Mouse (Mus musculus) heart, postnatal 25 days (tissue): ENCODE results near the gene Cbwd1. TPM values are rescaled to one million over a fixed set of nuclear protein-coding genes. Genes with fewer than 3 reads are reported as not detected.

Source experiments
- DNase-seq: peaks from one replicate; pipeline ENCODE4 v3.0.0; 2022; ENCODE audit warnings: low spot score
- intact Hi-C: fragments of 180-260 bp; cut with DNase I; formaldehyde crosslinking; loops from one replicate; pipeline ENCODE4 v1.15.1; 2025
- total RNA-seq, 2 experiments: library from RNA; stranded (reverse); gene quantifications; 2 replicates each; pipeline ENCODE4 v1.2.3; 2021

The Cbwd1 gene
- 10 to 100 TPM in 1 of 2 experiments, 1 to 10 TPM in 1; 7.8 to 10.2 TPM for total RNA-seq

DNA sequence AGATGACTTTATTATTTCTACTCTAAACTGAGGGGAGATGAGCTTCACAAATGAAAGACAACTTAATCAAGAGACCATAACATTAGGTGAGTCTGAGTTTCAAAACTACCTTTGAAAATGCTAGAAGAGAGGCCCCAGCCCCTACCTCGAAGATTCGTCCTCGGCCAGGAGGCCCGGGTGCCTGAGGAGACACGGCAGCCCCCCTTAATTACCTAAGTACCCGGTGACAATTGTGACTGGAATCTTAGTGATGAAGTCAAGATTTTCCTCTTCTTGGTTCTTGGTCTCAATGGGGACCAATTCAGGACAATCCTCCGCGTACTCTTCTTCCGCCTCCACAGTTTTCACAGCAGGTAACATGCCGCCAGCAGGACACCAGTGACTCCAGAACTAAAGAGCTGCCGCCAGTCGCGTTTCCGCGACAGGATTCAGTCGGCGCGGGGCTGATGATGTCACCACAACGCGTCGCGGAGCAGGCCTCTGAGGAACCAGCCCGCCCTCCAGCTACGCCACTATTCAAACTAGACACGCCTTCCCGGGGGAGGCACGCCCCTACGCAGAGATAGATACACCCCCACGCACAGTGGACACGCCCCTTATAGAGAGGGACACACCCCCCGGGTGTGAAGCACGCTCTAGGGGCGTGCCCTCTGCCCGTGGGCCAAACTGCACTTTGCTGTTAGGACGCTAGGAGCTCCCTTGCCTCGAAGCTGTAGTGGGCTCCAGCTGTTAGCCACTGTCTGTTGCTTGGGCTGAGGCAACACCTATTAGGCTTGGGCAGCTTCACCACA is at the start of gene Cbwd1:
Gene Cbwd1, minus strand, starts transcription at position 439 of the 791 bp plus-strand sequence.
- intact Hi-C loops, result loop anchor here (2.0 to 5.0 kb wide), 2 partner anchors 373 to 486 kb away; no protein-coding TSS in a partner anchor
- peak; percentile 97 for DNase-seq

DNA sequence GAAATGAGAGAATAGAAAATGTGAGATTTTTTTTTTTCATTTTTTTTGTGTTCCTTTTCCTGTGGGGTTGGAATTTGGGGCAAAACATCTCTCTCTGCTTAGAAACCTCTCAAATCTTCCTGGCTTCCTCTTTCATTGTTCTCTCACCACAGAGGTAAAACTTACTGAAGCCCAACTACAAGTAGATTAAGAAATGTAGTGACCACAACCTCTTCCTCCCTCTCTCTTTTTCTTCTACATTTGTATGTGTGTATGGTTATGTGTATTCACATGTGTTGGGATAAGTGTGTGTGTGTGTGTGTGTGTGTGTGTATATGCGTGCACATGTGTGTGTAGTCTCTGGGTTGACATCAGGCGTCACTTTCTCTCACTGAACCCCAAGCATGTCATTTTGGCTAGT is 47.1 kb upstream of the Cbwd1 start:
- intact Hi-C loops, result no loop called here
- DNase-seq, result no peak

DNA sequence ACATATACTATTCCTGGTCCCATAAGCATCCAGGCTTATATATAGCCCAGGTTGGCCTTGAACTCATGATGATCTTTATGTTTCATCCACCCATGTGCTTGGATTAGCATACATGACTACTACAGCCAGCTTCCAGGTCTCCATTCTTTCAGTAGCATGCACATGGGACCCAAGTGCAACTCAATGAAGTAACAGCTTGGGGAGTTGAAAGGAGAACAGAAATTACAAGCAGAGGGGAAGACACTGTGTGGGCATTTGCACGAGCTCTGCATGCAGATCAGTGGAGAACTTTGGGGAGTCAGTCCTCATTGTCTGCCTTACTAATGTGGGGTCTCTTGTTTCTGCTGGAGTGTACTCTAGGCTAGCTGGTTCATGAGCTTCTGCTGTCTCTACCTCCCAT is 45.3 kb upstream of the Cbwd1 start:
- intact Hi-C loops, result no loop called here
- no peak for DNase-seq

DNA sequence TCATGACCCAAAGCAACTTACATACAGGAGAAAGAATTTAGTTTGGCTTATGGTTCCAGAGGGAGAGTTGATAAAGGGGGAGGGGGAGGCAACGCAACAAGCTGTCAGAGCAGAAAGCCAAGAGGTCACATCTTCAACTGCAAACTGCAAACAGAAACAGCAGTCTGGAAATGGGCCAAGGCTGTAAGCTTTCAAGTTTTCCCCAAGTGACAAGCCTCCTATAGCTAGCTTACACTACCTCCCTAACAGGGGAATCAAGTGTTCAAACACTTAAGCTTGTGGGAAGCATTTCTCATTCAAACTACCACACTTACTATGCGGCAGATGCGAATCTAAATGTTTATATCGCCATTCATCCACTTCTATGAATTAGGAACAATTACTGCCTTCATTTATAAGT is 42.4 kb upstream of the Cbwd1 start:
- no peak for DNase-seq
- intact Hi-C loops, result no loop called here

DNA sequence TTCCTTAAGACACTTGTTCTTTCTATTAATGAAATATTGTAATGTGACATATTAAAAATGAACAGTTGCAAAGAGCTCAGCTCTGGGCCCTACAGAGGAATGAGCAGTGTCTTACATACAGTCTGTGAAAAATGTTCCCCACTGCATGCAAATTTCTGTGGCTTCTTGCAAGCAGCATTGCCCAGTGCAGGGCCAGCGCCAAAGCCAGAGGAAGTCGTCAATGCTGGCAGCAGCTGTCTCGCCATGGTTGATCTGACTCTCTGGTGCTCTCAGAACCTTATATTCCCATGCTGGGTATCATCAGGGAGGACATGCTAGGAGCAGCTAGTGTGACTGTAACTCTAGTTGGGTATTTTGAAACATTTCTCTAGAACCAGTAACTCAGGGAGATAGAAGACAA is 41.4 kb upstream of the Cbwd1 start:
- intact Hi-C loops, result no loop called here
- no peak for DNase-seq

DNA sequence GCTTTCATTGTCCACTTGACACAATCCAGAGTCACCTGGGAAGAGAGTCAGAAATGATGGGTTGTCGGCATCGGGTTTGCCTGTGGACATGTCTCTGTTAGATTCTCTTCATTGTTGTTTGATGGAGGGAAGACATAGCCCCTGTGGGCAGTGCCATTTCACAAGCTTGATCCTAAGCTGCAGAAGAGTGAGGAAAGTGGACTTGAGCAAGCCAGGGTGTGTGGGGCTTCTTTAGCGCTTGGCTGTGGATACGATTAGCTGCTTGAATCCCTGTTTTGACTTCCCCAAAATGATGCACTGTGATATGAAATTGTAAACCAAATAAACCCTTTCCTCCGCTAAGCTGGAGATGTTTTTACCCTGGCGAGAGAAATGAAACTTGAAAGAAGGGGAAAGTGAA is 40.6 kb upstream of the Cbwd1 start:
- intact Hi-C loops, result no loop called here
- DNase-seq, result no peak

DNA sequence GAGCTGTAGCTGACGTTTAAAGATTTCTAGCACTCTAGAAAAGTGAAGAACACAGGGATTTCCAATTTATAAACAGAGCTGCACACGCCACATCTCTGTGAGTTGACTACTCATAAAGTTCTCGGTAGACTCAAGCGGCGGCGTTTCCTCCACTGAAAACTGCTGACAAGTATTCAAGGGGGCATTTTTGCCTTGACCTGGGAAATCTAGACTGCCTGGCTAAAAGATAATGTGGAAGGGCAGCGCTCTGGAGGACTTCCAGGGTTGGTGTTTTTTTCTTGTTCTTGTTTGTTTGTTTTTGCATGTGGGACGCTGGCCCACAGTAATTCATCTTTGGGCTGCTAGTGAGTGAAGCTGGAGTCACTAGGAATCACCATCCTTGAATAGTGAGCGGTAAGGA is 38.7 kb upstream of the Cbwd1 start:
- no peak for DNase-seq
- intact Hi-C loops, result no loop called here

DNA sequence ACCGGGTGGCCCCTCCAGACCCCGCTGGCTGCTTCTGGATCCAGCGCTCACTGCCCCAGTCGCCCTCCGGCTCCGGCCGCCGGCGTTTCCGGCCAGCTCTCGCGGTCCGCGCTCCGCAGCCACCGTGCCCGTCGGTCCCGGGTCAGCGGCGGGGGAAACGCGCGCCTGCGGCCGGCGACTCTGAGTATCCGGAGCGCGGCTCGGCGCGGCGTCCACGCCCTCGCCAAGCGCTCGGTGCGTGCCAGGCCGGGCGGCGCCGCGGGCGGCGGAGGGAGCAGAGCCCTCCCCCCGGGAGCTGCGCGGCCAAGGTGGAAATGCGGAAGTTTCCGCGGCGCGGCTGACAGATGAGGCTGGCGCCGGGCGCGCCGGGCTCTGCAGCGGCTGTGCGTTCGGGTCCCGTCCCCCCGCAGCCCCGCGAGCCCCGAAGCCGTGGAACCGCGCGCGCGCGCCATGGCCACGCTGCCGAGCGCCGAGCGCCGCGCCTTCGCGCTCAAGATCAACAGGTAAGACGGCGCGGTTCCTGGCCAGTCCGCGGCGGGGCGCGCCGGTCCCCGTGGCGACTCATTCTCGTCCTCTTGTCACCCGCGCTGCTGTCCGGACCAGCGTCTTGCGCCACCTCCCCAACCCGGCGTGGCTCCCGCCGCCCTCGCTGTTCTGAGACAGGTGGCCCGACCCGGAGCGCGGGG is 37.9 kb upstream of the Cbwd1 start, which contains the start of gene Dock8:
Gene Dock8, plus strand, starts transcription at position 334 of the 686 bp plus-strand sequence.
- intact Hi-C loops, result loop anchor here (2.0 kb wide), 1 partner anchor 37 kb away; no protein-coding TSS in a partner anchor
- DNase-seq, result peak; percentile 52

DNA sequence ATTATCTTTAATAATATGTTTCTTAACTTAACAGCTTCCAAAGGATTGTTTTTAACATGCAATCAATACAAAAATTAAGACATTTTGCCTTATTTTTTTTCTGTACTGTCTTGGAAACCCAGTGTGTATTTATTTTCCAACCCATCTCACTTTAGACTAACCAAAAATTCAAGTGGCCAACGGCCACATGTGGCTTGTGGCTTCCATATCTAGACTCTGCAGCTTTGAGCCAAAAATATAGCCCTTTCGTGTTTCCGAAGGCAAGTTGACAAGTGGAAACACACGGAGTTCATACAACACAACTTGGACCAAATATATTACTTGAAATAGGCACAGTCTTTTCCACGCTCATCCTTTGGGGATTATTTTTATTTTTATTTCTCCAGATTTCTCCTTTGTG is 37.2 kb upstream of the Cbwd1 start:
- intact Hi-C loops, result loop anchor here (2.0 kb wide), 1 partner anchor 36 kb away; no protein-coding TSS in a partner anchor

DNA sequence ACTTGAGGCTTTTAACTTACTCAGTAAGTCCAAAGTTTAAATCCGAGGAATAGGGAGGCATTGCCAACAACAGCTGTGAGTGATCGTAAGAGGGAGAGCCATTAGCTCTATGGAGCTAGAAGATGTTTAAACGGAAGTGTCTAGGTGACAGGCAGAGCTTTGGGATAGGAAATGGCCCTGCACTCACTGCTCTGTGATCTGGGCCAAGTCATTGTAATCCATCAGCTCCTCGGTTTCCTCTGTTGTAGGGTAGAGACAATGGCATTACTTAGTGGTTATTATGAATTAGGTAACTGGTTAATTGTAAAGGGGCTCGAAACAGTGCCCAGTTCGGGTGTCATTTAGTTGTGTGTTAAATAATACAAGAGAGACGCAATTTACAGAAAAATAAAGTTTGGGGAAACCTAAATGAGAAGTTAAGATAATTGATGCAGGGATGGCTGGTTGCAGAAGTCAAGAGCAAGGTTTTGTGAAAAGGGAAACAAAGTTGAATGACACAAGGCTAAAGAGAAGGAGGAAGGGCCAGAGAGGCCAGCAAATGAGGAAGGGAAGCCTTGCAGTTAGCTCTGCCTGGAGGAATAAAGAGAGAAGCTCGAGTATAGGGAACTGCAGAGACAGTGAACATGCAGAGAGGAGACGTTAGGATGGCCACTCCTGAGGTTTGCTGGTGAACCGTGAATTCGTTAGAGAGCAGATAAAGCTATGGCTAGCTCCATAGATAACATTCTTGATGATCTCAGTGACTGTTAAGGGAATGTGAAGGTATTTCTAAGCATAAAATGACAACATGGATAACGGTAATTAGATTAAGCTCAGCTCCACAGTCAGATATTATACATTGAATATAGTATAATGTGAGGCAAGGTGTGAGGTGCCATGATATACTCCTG is 35.6 kb upstream of the Cbwd1 start:
- intact Hi-C loops, result no loop called here
- DNase-seq, result no peak

More for the DNA sequence above, 37.2 kb upstream of the Cbwd1 start:
- DNase-seq, result no peak

DNA sequence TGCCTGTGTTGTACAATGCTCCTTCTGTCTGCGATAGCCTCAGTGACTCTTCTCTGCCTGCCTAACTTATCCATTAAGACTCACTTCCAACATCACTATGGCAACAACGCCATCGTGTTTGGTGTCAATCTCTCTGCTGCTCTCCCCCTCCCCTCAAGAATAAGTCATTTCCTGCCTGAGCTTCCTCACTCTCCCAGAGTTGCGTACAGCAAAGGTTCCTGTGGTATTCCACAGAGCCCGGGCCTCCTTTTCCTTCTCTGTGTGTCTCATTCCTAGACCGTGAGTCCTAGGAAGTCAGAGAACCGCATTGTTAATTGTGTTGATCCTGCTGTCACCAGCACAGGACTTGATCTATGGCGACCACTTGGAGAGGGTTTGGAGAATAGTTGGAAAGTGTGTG is 33.5 kb upstream of the Cbwd1 start:
- intact Hi-C loops, result no loop called here
- DNase-seq, result no peak

DNA sequence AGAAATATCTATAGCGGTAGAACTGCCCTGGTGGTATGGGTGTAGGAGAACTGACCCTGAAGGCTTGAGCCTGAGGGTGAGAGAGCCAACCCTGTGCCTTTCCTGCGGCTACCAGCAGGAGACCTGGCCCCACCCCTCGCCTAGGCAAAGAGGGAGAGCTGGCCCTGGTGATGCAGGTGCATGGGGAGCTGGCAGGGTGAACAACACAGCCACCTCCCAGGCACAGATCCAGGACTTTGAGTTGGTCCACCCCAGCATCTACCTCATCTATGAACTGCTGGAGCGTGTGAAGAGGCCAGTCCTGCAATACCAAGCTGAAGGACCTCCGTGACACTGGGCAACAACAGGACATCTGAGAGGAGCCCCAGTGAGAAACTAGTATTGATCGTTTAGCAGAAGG is 32.1 kb upstream of the Cbwd1 start:
- no peak for DNase-seq
- intact Hi-C loops, result no loop called here

DNA sequence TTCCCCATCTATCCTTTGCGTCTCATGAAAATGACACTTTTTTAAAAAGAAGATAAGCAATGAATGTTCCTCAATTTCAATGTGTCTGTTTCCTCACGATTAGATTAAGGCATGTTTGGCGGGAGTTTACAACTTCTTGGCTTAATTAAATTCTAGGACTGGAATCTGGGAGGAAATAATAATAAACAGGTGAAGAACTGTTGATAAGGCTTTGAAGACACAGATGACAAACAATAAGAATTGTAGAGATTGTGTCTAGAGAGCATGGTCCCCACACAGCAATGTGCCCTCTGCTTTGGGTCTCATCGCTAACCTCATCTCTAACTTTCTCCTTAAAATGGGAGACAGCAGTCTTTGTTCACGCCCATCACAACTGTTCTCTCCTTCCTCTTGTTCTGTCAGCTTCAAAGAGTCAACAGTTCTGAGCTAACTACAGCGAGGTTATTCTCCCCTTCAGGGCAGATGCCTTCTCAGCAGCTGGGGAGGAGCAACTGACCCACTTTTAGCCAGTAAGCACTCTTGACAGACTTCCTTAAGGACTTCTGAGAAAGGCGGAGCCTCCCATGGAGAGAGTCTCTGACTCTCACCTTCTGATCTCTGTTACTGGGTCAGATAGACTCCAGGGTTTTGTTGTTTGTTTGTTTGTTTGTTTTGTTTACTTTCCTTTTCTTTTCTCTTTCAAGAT is 28.9 kb upstream of the Cbwd1 start:
- intact Hi-C loops, result no loop called here
- DNase-seq, result no peak

DNA sequence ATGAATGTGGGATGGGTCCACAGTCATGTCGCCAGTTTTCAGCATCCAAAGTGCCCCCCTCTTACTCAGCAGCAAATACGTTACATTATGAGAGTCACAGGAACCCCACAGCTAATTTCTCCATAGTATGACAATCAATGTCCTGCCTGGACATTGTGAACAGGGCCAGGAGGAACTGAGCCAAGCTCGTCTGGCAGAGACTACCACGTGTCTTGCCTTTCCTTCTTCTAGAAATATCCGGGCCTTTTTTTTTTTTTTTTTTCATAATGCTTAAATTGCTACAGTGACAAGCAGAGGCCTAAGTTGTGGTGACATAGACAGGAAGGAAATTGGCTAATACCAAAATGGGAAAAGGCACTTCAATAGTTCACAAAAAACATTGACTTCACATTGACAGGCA is 27.4 kb upstream of the Cbwd1 start:
- DNase-seq, result no peak
- intact Hi-C loops, result no loop called here

DNA sequence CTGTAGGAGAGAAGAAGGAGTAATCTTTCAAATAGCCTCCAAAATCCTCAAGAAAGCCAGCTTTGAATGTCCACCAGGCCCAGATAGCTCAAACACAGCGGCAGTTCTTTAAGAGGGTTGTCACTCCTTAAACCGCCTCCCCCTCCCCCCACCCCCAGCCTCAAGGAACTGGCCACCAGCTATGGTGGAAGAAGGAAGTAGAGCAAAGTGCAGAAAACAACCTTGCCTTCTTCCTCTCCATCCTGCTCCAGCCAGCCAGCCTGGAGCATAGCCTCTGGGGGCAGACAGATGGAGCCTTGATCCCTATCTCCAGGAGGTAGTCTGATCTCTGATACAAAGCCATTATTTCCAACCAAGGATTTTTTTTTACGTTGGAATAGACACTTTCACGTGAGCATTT is 25.9 kb upstream of the Cbwd1 start:
- intact Hi-C loops, result no loop called here
- DNase-seq, result no peak

DNA sequence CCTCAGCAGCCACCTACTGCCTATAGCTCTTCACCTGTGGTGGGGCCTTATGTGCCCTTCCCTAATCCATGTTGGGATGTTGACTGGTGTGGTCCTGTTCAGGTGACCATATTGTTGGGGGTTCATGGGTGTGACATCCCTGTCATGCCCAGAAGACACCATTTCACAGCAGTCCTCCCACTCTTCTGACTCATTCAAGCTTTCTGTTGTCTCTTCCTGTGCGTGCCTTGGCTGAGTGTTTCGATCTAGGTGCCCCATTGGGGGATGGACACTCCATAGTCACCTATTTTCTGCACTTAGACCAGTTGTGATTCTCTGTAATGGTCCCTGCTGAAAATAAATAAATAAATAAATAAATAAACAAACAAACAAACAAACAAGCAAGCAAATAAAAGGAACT is 23.6 kb upstream of the Cbwd1 start:
- DNase-seq, result no peak
- intact Hi-C loops, result no loop called here

DNA sequence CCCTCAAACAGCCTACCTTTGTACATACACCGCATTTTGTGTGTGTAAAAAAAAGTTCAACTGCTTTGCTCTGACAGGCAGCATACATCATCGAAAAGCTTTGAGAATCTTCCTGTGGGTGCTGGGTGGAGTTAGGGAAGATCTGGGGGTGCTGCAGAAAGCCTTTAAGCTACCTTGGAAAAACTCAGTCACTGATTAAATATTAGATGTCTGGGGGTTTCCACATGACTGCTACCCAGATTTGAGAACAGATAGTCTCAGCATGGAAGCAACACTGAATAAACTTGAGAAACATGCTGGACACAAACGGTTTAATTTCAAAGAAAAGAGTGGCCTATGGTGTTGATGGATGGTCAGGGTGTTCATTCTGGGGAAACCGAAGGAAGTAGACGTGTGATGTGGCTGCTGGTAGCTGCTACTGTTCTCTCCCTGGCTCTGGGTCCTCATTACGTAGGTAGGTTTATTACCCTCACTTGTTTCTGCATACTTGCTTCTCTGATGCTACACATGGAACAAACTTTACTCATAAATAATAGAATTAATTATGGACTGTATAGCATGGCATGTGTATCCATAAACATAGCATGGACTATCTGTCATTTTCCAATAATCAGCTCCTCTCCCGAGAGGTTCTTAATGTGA is 22.6 kb upstream of the Cbwd1 start:
- intact Hi-C loops, result no loop called here
- DNase-seq, result no peak

DNA sequence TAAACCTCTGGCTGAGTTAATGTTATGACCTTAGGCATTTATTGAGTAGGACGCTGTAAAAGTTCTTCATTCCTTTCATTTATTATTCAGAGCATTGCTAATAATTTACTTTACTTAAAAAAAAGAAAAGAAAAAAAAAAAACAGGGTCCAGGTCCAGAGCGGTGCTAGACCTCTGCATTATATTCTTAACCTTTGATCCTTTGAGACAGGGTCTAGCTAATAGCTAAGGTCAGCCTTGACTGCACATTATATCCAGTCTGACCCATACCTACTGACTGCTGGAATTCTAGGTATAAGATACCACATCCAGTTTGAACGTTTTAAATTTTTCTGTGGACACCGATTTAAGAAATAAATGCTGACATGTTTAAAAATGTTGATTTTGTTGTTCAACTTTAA is 21.6 kb upstream of the Cbwd1 start:
- intact Hi-C loops, result no loop called here
- no peak for DNase-seq

DNA sequence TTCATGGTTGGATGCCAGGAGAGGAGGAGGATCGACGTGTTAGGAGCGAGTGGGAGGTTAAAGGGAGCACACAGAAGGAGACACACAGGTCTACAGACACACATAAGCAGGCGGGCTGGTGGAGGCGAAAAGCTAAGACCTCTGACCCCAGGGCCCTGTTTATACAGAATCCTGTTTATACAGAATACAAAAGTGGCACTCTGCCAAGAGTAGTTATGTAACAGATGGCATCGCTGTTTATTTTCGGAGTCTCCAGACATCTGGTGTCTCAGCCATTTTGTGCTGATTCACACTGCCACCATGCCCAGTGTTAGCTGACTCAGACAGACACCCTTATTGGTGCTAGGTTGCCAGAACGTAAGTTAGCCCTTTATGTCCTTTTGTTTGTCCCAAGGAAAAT is 19.9 kb upstream of the Cbwd1 start:
- DNase-seq, result no peak
- intact Hi-C loops, result no loop called here
